Mouse (Mus musculus): ENCODE results near the gene Poc1a.
A peak's percentile ranks its signal among the peaks of the same experiment; 100 is the strongest.

The Poc1a gene

GRCm38 (mm10) chr9:106367592-106368111 lies 86.8 kb downstream of the Poc1a start:
- peak; percentile 95 for DNase-seq (ENCODE audit: low read depth, low spot score)

GRCm38 (mm10) chr9:106368112-106368717 lies 87.4 kb downstream of the Poc1a start, which contains the start of gene Dusp7:
Dusp7 (plus strand) TSS chr9:106368632.
- DNase-seq (ENCODE audit: low read depth, low spot score), result peak; percentile 81

- DNase-seq (ENCODE audit: low read depth, low spot score), result peak; percentile 52
These were observed 88.1 kb downstream of the Poc1a start for GRCm38 (mm10) chr9:106368831-106369501.

- no peak for DNase-seq (ENCODE audit: low read depth, low spot score)
These were observed 89.1 kb downstream of the Poc1a start for GRCm38 (mm10) chr9:106369801-106370485.

GRCm38 (mm10) chr9:106370620-106371383 lies 89.9 kb downstream of the Poc1a start:
- no peak for DNase-seq (ENCODE audit: low read depth, low spot score)

- DNase-seq (ENCODE audit: low read depth, low spot score), result no peak
These were observed 90.5 kb downstream of the Poc1a start for GRCm38 (mm10) chr9:106371384-106371671.

GRCm38 (mm10) chr9:106371776-106372175 lies 90.9 kb downstream of the Poc1a start:
- DNase-seq (ENCODE audit: low read depth, low spot score), result no peak

GRCm38 (mm10) chr9:106372431-106373412 lies 91.9 kb downstream of the Poc1a start:
- DNase-seq (ENCODE audit: low read depth, low spot score), result no peak

- no peak for DNase-seq (ENCODE audit: low read depth, low spot score)
These were observed 93.1 kb downstream of the Poc1a start for GRCm38 (mm10) chr9:106373973-106374372.

- DNase-seq (ENCODE audit: low read depth, low spot score), result no peak
These were observed 96.4 kb downstream of the Poc1a start for GRCm38 (mm10) chr9:106377247-106377646.

- no peak for DNase-seq (ENCODE audit: low read depth, low spot score)
These were observed 97.2 kb downstream of the Poc1a start for GRCm38 (mm10) chr9:106378045-106378444.

GRCm38 (mm10) chr9:106378753-106379152 lies 97.9 kb downstream of the Poc1a start:
- DNase-seq (ENCODE audit: low read depth, low spot score), result no peak

- DNase-seq (ENCODE audit: low read depth, low spot score), result no peak
These were observed 105.5 kb downstream of the Poc1a start for GRCm38 (mm10) chr9:106386181-106386864.

GRCm38 (mm10) chr9:106392828-106393527 lies 112.1 kb downstream of the Poc1a start:
- DNase-seq (ENCODE audit: low read depth, low spot score), result no peak

- DNase-seq (ENCODE audit: low read depth, low spot score), result no peak
These were observed 112.7 kb downstream of the Poc1a start for GRCm38 (mm10) chr9:106393548-106393947.

- DNase-seq (ENCODE audit: low read depth, low spot score), result peak; percentile 56
These were observed 114.1 kb downstream of the Poc1a start for GRCm38 (mm10) chr9:106394649-106395602.

GRCm38 (mm10) chr9:106397733-106398132 lies 116.9 kb downstream of the Poc1a start:
- DNase-seq (ENCODE audit: low read depth, low spot score), result no peak

GRCm38 (mm10) chr9:106398667-106399311 lies 117.9 kb downstream of the Poc1a start:
- no peak for DNase-seq (ENCODE audit: low read depth, low spot score)
